Mouse (Mus musculus) heart, embryonic 11.5 days (tissue): ENCODE measurements around the gene Pus10. TPM values are rescaled to one million over a fixed set of nuclear protein-coding genes. Genes with fewer than 3 reads are reported as not detected.

ENCODE experiments used
- ATAC-seq: fragments of 200-750 bp; cut with Nextera tagmentation; replicated peaks from 2 replicates; pipeline ENCODE4 v1.8.0; 2017; ENCODE audit warnings: moderate library complexity; ENCODE audit not compliant: insufficient number of reproducible peaks, low FRiP score, low TSS enrichment
- H3K27ac ChIP-seq: fragments of 300-500 bp; sonication (generic); 2 replicates; pipeline ENCODE4 v1.5.1; 2014; ENCODE audit warnings: mild to moderate bottlenecking, low read depth, low read length
- H3K27me3 ChIP-seq: fragments of 300-500 bp; sonication (generic); 2 replicates; pipeline ENCODE4 v1.6.1; 2014; ENCODE audit warnings: mild to moderate bottlenecking, low read length, mixed read lengths; ENCODE audit not compliant: control insufficient read depth, insufficient read depth
- H3K36me3 ChIP-seq: fragments of 300-500 bp; sonication (generic); 2 replicates; pipeline ENCODE4 v1.6.1; 2014; ENCODE audit warnings: mild to moderate bottlenecking, low read length, moderate library complexity, mixed read lengths; ENCODE audit not compliant: control insufficient read depth, insufficient read depth
- H3K4me1 ChIP-seq: fragments of 300-500 bp; sonication (generic); 2 replicates; pipeline ENCODE4 v1.6.1; 2014; ENCODE audit warnings: low read length; ENCODE audit not compliant: control insufficient read depth, insufficient read depth
- H3K4me2 ChIP-seq: fragments of 300-500 bp; sonication (generic); 2 replicates; pipeline ENCODE4 v1.6.1; 2014; ENCODE audit warnings: mild to moderate bottlenecking, moderate library complexity
- H3K4me3 ChIP-seq: fragments of 300-500 bp; sonication (generic); 2 replicates; pipeline ENCODE4 v1.5.1; 2014; ENCODE audit warnings: low read depth, low read length
- H3K9ac ChIP-seq: fragments of 300-500 bp; sonication (generic); 2 replicates; pipeline ENCODE4 v1.6.1; 2014; ENCODE audit warnings: mild to moderate bottlenecking, low read depth, low read length, moderate library complexity
- H3K9me3 ChIP-seq: fragments of 300-500 bp; sonication (generic); replicated peaks from 2 replicates; pipeline ENCODE4 v1.6.1; 2016; ENCODE audit warnings: low read length; ENCODE audit not compliant: control insufficient read depth
- WGBS: fragments of 180-500 bp; shearing (Covaris S2); extraction: QIAGEN DNeasy Blood & Tissue Kit; methylation state at CpG from one replicate; pipeline ENCODE4 v1.1.7; 2014; ENCODE audit not compliant: insufficient replicate concordance; 5-methylcytosine and 5-hydroxymethylcytosine counted together
- polyA plus RNA-seq: library from polyadenylated mRNA; unstranded; fragments of >200 nt; fragmentation: Nextera tagmentation; extraction: Ambion mirVana; gene quantifications from 2 replicates; pipeline ENCODE4 v1.2.1, GENCODE M21; 2014

The Pus10 gene
- polyA plus RNA-seq, 1 experiment from 2014 or later, result 19.5 TPM

DNA sequence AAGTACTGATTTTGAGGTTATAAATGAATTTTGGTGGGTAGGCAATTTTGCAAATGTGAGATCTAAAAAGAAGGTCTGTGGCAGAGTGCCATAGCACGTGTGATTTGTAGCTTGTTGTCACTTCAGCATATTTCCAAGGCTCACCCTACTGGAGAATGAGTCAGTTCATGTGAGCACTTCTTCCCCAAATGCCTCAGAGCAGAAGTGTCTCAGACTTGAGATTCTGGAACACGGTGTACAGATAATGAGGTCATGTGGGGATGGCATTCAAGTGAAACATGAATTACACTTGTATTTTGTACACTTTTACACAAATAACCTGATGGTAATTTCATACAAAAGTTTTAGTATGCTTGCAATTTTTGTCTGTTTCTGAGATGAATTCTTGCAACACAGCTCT is 7.7 kb upstream of the Pus10 start:
- H3K27ac ChIP-seq, result no peak overlapping the region
- H3K4me3 ChIP-seq, result no peak overlapping the region
- H3K36me3 ChIP-seq, result no peaks in the 10 kb centered on the region
- no peaks in the 10 kb centered on the region for H3K27me3 ChIP-seq
- no peaks in the 10 kb centered on the region for H3K9me3 ChIP-seq
- H3K4me1 ChIP-seq, result no peaks in the 10 kb centered on the region
- 75% methylated on average over 2 of the region's 2 CpGs for WGBS
- no peak for ATAC-seq
- no peak overlapping the region for H3K4me2 ChIP-seq
- no peak overlapping the region for H3K9ac ChIP-seq

DNA sequence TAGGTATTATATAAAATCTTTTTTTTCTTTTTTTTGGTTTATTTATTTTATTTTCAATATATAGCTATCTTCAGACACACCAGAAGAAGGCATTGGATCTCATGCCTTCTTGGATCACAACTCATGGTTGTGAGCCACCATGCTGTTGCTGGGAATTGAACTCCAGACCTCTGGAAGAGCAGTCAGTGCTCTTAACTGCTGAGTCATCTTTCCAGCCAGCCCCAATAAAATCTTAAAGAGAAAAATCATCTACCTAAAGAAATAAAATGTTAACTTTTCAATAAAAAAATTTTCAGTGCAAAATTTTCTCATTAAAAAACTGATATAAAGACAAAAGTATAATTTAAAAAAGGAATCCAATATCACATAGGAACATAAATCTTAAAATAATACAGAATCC is 1.2 kb upstream of the Pus10 start:
- ATAC-seq, result no peak

DNA sequence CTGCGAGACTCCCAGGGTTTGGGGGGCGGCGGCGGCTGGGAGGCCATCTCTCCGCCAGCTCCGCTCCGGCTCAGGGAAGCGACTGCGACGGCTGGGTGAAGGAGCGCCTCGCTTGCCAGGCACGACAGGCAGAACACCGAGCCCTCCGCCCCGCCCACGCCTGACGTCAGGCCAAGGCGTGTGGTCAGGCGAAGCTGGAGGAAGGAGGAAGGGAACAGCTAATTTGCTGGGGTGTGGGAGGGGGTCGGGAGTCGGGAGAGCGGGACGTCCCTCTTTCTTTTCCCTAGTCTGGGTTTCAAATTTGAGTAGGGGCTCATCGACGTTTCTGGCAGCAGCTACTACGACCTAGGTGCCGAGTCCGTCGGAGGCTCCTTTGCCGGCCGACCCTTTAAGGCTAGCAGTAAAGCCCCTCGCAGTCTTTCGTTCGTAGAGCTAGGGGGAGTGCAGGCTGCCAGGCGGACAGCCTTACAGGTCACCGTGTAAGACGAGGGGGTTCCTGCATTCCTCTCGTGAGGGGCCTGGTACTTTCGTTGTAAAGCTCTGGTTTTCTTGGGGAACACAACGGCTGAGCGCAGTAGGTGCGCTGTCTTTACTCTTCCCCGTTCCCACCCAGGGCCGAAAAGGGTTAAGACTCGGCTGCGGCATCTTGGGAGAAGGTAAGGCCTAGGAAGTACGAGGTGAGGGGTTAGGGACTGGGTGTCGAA is 476 bp downstream of the Pus10 start, which contains the start of gene Pex13:
Gene Pex13 (minus strand): TSS at position 162 of the 704 bp plus-strand sequence.
- H3K27ac ChIP-seq, result peak within 1 kb of the TSS; percentile 95
- 0% methylated on average over 49 of the region's 49 CpGs for WGBS
- no peaks in the 10 kb centered on the region for H3K9me3 ChIP-seq
- peak within 1 kb of the TSS; percentile 92 for H3K9ac ChIP-seq
- peak; percentile 97 for ATAC-seq
- H3K36me3 ChIP-seq, result no peaks in the 10 kb centered on the region
- H3K4me1 ChIP-seq, result peaks cover 7% of the 10 kb centered on the region
- peak within 1 kb of the TSS; percentile 57 for H3K4me2 ChIP-seq
- H3K4me3 ChIP-seq, result peak within 1 kb of the TSS; percentile 91
- H3K27me3 ChIP-seq, result no peaks in the 10 kb centered on the region

More for the DNA sequence above, 1.2 kb upstream of the Pus10 start:
- Histone ChIP-seq H3K4me3 (no peak overlapping the region), H3K27me3 (no peaks in the 10 kb centered on the region), H3K27ac (no peak overlapping the region), H3K9ac (no peak overlapping the region), H3K4me1 (peaks cover 7% of the 10 kb centered on the region), H3K4me2 (peak overlapping the region; percentile 20; the same call in 1 of the 2 replicates), H3K9me3 (no peaks in the 10 kb centered on the region), H3K36me3 (no peaks in the 10 kb centered on the region)

DNA sequence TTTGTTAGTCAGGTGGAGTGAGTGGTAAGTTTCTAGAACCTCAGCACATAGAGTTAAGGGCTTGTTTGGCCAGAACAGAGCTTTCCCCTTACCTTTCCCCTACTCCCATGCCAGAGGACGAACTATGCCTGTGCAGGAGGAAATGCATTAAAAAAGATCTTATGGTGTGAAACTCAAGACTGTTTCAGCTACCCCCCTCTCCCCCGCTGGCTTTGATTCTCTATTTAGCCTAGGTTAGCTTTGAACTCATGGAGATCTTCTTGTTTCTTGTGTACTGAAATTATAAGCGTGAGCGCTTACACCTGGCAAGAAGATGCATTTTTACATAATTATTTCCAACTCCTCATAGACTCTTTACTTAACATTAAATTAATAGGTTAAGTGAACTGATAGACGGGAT is 1.1 kb downstream of the Pus10 start:
- Histone ChIP-seq H3K27me3 (no peaks in the 10 kb centered on the region), H3K9ac (peak overlapping the region; percentile 92), H3K9me3 (no peaks in the 10 kb centered on the region), H3K4me2 (peak overlapping the region; percentile 57), H3K27ac (peak overlapping the region; percentile 95), H3K4me1 (peaks cover 7% of the 10 kb centered on the region), H3K4me3 (peak overlapping the region; percentile 91), H3K36me3 (no peaks in the 10 kb centered on the region)
- ATAC-seq, result no peak
- WGBS, result 6% methylated on average over 5 of the region's 5 CpGs

DNA sequence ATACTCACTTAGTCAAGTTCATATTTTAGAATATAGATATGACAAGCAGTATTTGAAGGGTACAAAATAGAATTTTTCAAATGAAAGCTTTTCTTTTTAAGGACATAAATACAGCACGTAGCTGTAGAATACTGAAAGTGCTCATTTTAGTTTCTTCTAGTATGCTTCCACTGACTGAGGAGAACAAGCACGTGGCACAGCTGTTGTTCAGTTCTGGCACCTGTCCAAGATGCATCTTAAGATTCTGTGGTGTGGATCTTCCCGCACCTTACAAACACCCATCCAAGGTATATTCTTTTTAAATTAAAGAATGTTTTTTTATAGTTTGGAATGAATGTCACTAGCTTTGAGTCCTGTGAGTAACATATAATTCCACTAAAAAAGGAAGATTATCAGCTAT is 1.7 kb downstream of the Pus10 start:
- WGBS, result 52% methylated on average over 3 of the region's 3 CpGs
- Histone ChIP-seq H3K4me2 (peak overlapping the region; percentile 57), H3K36me3 (no peaks in the 10 kb centered on the region), H3K27ac (no peak overlapping the region), H3K9me3 (no peaks in the 10 kb centered on the region), H3K9ac (no peak overlapping the region), H3K27me3 (no peaks in the 10 kb centered on the region), H3K4me1 (peaks cover 7% of the 10 kb centered on the region), H3K4me3 (peak overlapping the region; percentile 91)
- no peak for ATAC-seq

DNA sequence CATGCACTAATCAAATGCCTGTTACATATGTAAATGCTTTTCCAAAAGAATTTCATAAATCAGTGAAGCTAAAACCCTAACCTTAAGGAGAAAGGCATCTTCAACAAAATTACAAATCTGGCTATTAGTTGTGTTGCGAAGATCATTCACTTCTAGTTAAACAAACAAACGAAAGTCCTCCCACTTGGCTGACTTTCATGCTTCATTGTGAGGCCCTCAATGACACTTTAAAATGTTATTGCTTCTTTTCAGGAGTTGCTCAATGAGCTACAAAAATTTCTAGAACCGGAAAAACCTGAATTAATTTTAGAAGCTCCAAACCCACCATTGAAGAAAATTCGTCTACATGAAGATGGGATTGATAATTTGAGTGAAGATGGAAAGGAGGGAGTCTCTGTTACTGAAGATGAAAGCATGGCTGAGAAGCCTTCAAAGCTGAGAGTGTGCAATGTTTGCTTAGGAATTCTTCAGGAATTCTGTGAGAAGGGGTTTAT is 6.8 kb downstream of the Pus10 start:
- Histone ChIP-seq H3K4me3 (no peak overlapping the region), H3K4me1 (no peaks in the 10 kb centered on the region), H3K9ac (no peak overlapping the region), H3K4me2 (no peak overlapping the region), H3K36me3 (peaks cover 14% of the 10 kb centered on the region), H3K27me3 (no peaks in the 10 kb centered on the region), H3K9me3 (no peaks in the 10 kb centered on the region), H3K27ac (no peak overlapping the region)
- ATAC-seq, result no peak
- 86% methylated on average over 4 of the region's 4 CpGs for WGBS

DNA sequence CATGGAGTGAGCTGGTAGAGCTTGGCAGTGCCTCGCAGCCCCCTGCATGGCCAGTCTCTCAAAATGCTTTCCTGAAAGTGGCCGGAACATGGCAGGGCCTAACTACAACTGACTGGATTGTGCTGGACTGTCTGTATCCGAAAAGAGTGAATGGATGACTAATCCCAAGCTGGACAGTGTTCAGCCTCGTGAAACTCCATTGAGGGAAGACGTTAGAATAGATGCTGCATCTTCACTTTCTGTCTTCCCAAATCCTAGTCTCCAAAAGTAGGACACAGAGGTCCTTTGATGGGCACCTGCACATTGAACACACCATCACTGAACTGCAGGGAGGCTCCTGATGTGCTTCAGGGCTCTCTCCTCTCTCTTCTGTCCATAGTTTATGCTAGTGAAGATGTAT is 10.6 kb downstream of the Pus10 start:
- Histone ChIP-seq H3K27ac (no peak overlapping the region), H3K9me3 (no peaks in the 10 kb centered on the region), H3K9ac (no peak overlapping the region), H3K27me3 (no peaks in the 10 kb centered on the region), H3K4me3 (no peak overlapping the region), H3K36me3 (peaks cover 16% of the 10 kb centered on the region), H3K4me1 (no peaks in the 10 kb centered on the region), H3K4me2 (no peak overlapping the region)
- WGBS, result 89% methylated on average over 5 of the region's 5 CpGs
- no peak for ATAC-seq

DNA sequence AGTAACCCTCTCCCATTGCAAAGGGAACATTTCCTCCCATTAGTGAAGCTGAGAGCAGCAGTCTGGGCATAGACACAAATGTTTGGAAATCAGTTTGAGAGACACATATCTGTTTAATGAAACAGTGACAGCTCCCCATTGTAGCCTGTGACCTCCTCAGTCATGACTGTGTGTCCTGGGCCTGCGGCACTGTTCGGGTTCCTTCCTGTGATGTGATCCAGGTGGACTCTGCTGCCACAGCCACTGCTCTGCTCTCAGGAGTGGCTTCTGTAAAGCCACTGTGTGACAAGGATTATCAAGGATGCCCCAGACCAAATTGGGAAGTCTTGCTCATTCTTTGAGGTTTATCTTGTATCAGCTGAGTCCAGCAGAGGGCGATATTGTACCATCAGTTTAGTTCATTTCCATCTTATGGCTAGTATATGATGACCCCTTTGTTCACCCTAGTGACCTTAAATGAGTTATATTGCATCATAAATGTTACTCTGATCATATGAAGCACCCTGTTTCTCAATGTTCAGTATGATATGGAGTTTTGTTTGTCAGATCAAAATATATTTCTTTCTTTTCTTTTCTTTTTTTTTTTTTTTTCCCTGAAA is 13.7 kb downstream of the Pus10 start:
- ATAC-seq, result no peak
- H3K36me3 ChIP-seq, result peaks cover 9% of the 10 kb centered on the region
- 41% methylated on average over 3 of the region's 3 CpGs for WGBS
- H3K9me3 ChIP-seq, result no peaks in the 10 kb centered on the region
- no peak overlapping the region for H3K4me2 ChIP-seq
- H3K27ac ChIP-seq, result no peak overlapping the region
- H3K27me3 ChIP-seq, result no peaks in the 10 kb centered on the region
- no peak overlapping the region for H3K4me3 ChIP-seq
- H3K9ac ChIP-seq, result no peak overlapping the region
- no peaks in the 10 kb centered on the region for H3K4me1 ChIP-seq
